Mouse (Mus musculus) R1 (cell line): ENCODE measurements around the gene Hykk.

Source experiments
- DNase-seq: peaks from one replicate; pipeline ENCODE4 v3.0.0-alpha.2; 2018; ENCODE audit warnings: low read depth, low spot score

Gene Hykk

DNA sequence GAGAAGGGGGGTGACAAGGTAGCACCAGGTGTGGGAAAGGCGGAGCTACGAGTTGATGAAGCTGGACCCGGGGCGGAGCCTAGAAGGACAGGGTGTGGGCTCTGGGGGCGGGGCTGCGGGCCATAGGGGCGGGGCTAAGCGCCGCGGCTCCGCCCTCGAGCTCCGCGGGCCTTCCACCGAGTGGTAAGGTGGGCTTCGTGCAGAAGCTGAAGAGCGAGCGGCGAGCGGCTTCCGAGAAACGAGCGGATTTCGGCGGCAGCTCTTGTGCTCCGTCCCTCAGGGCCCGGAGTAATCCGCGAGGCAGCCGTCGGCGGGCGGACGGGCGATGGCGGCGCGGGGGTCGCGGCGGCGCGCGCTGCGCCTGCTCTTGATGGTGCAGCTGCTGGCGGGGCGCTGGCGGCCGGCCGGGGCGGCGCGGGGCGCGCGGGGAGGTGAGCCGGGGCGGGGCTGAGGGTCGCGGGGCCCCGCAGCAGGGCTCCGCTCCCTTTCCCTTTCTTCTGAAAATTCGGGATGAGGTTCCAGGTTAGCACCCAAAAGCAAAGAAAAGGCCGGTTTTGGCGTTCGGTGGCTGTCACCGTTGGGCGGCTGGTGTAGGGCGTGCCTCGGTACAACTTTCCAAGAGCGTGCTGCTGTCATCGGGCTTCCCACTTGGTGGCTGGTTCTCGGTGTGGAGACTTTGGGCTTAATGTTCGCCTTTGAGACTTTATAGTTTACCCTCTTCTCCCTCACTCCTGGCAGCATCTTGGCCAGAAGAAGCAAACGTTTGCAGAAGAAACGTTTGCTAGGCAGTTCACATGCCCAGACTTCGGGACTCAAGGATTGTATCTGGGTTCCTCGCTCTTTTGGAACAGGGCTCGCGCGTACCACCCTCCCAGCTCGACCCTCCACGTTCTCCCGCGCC lies 64.5 kb downstream of the Hykk start:
- DNase-seq: peak; percentile 84

- no peak for DNase-seq
Measured at GRCm38 (mm10) chr9:54982401-54982800, 65.3 kb downstream of the Hykk start.

DNA sequence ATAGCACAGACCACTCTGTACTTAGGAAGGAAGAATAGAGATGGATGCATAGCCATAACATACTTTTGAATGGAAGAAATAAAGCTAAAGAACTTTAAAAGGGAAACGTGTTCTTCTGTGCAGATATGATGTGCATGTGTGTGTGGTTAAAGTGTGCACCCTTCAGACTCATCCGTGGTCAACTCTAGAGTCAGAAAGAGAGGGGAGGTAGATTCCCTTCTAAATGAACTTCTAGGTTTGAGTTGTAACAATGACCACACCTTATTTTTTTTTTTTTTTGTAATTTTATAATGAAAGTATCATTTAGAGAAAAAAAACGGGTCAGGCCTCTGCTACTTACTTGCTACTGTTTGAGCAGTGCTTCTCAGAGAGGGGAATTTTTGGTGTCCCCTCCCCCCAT lies 73.3 kb downstream of the Hykk start:
- no peak for DNase-seq

DNA sequence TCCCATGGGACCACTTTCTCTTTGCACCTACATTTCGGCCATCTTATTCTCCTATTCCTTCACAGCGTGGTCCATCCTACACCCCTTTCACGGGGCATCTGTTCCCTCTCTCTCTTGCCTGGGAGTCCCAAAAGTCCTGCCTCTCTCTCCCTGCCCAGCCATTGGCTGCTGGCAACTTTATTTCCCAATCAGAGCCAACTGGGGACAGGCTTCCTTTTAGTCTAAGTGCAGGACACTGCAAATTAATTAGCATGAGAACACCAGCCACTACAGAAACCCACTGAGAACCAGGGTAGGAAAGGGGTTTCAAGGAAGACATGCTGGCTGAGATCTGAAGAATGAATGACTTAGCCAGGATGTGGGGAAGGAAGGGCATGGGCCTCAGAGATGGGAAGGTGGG lies 77.3 kb downstream of the Hykk start:
- DNase-seq: peak; percentile 71

DNA sequence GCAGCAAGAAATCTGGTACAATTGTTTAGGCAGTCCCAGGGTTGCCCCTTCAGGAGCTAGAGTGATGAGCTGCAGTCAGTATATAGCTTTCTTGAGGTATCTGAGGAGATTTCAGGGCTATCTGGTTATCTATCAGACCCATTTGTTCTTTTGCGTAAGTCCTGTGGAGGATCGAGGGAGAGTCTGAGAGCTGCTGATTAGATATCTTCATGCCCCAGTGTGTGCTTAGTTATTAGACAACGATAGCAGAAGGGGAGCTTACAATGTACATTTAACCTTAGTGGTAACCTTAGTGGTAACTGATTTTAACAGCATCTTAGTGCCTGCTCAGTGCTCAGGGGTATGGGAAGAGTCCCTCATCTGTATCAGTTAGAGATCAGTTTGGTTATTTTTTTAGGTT lies 78.6 kb downstream of the Hykk start:
- no peak for DNase-seq
